Mouse (Mus musculus) spleen, embryonic (tissue): ENCODE measurements around the gene Shisal1.

Experiments
- CTCF ChIA-PET: fragments of 350-600 bp; sonication (Branson Sonifier 250); formaldehyde crosslinking; loops from one replicate; lab custom pipeline; 2022; lab: Charles Lee

Gene Shisal1

GRCm38 (mm10) chr15:84446997-84447396, at the start of gene Shisal1:
Gene Shisal1, minus strand, starts transcription at chr15:84447097.
- CTCF ChIA-PET, result interaction anchor here (0.6 kb wide), 1 partner anchor 252 kb away, joined by 3 read pairs; no protein-coding TSS in a partner anchor

GRCm38 (mm10) chr15:84490486-84490885, 43.6 kb upstream of the Shisal1 start:
- CTCF ChIA-PET, result no interaction called here

GRCm38 (mm10) chr15:84484255-84484654, 37.4 kb upstream of the Shisal1 start:
- CTCF ChIA-PET, result no interaction called here

GRCm38 (mm10) chr15:84483622-84484021, 36.7 kb upstream of the Shisal1 start:
- CTCF ChIA-PET, result interaction anchor here (0.7 kb wide), 1 partner anchor 155 kb away, joined by 3 read pairs; no protein-coding TSS in a partner anchor

- CTCF ChIA-PET, result interaction anchor here (1.2 kb wide), 1 partner anchor 14 kb away, joined by 3 read pairs; no protein-coding TSS in a partner anchor
Measured at GRCm38 (mm10) chr15:84481259-84481877, 34.5 kb upstream of the Shisal1 start.

GRCm38 (mm10) chr15:84469391-84469790, 22.5 kb upstream of the Shisal1 start:
- CTCF ChIA-PET, result no interaction called here

- CTCF ChIA-PET, result interaction anchor here (1.4 kb wide), 1 partner anchor 14 kb away, joined by 3 read pairs; no protein-coding TSS in a partner anchor
Measured at GRCm38 (mm10) chr15:84467761-84468160, 20.9 kb upstream of the Shisal1 start.

GRCm38 (mm10) chr15:84466458-84467267, 19.8 kb upstream of the Shisal1 start:
- CTCF ChIA-PET, result interaction anchor here (1.4 kb wide), 1 partner anchor 15 kb away, joined by 3 read pairs; no protein-coding TSS in a partner anchor

GRCm38 (mm10) chr15:84461429-84461828, 14.5 kb upstream of the Shisal1 start:
- CTCF ChIA-PET, result no interaction called here

GRCm38 (mm10) chr15:84458983-84459382, 12.1 kb upstream of the Shisal1 start:
- CTCF ChIA-PET, result no interaction called here

- CTCF ChIA-PET, result no interaction called here
Measured at GRCm38 (mm10) chr15:84455286-84455685, 8.4 kb upstream of the Shisal1 start.

- CTCF ChIA-PET, result no interaction called here
Measured at GRCm38 (mm10) chr15:84453091-84453490, 6.2 kb upstream of the Shisal1 start.

- CTCF ChIA-PET, result interaction anchor here (0.7 kb wide), 1 partner anchor 235 kb away, joined by 6 read pairs; no protein-coding TSS in a partner anchor
Measured at GRCm38 (mm10) chr15:84450441-84451183, 3.7 kb upstream of the Shisal1 start.

- CTCF ChIA-PET, result no interaction called here
Measured at GRCm38 (mm10) chr15:84445812-84446716, 833 bp downstream of the Shisal1 start.

- CTCF ChIA-PET, result no interaction called here
Measured at GRCm38 (mm10) chr15:84444181-84444580, 2.7 kb downstream of the Shisal1 start.

- CTCF ChIA-PET, result no interaction called here
Measured at GRCm38 (mm10) chr15:84443631-84444030, 3.3 kb downstream of the Shisal1 start.

- CTCF ChIA-PET, result no interaction called here
Measured at GRCm38 (mm10) chr15:84441682-84442315, 5.1 kb downstream of the Shisal1 start.

GRCm38 (mm10) chr15:84440820-84441219, 6.1 kb downstream of the Shisal1 start:
- CTCF ChIA-PET, result no interaction called here

GRCm38 (mm10) chr15:84433586-84434185, 13.2 kb downstream of the Shisal1 start:
- CTCF ChIA-PET, result no interaction called here

- CTCF ChIA-PET, result no interaction called here
Measured at GRCm38 (mm10) chr15:84430482-84430881, 16.4 kb downstream of the Shisal1 start.
